Mouse (Mus musculus) MEL (cell line): ENCODE results near the gene Ggta1. TPM values are rescaled to one million over a fixed set of nuclear protein-coding genes. Genes with fewer than 3 reads are reported as not detected.

Source experiments
- DNase-seq: peaks from one replicate; pipeline ENCODE4 v3.0.0; 2011; ENCODE audit warnings: low read depth, low spot score
- H3K27ac ChIP-seq: 2 replicates; pipeline ENCODE4 v1.5.1; 2012; ENCODE audit warnings: low read depth, mild to moderate bottlenecking, control low read depth, low read length, moderate library complexity; ENCODE audit not compliant: control insufficient read depth
- H3K27me3 ChIP-seq, 2 experiments: fragments of 150-350 bp in 1 of 2; sonication (generic) in 1 of 2; 2 replicates each; pipeline ENCODE4 v1.6.1; 2012; ENCODE audit warnings: low read length in 2 of 2, mild to moderate bottlenecking in 2 of 2, improper control_type of control experiment in 1 of 2, moderate library complexity in 1 of 2; ENCODE audit not compliant: insufficient read depth in 2 of 2, control insufficient read depth in 1 of 2
- H3K36me3 ChIP-seq, 2 experiments: 2 replicates each; pipeline ENCODE4 v1.6.1; 2012 to 2014; ENCODE audit warnings: low read length in 2 of 2, improper control_type of control experiment in 1 of 2, inconsistent platforms in 1 of 2, mild to moderate bottlenecking in 1 of 2; ENCODE audit not compliant: insufficient read depth in 2 of 2, control insufficient read depth in 1 of 2
- H3K4me1 ChIP-seq, 2 experiments: fragments of 150-350 bp in 1 of 2; sonication (generic) in 1 of 2; 2 replicates each; pipeline ENCODE4 v1.6.1; 2012; ENCODE audit warnings: low read length in 2 of 2, improper control_type of control experiment in 1 of 2, mild to moderate bottlenecking in 1 of 2; ENCODE audit not compliant: insufficient read depth in 2 of 2, control insufficient read depth in 1 of 2
- H3K4me3 ChIP-seq, 2 experiments: fragments of 150-350 bp in 1 of 2; sonication (generic) in 1 of 2; 2 replicates each; pipeline ENCODE4 v1.5.1; 2012; ENCODE audit warnings: low read depth in 2 of 2, low read length in 2 of 2, mild to moderate bottlenecking in 2 of 2, moderate library complexity in 2 of 2, control low read depth in 1 of 2, improper control_type of control experiment in 1 of 2; ENCODE audit not compliant: control insufficient read depth in 1 of 2, insufficient read depth in 1 of 2
- H3K79me2 ChIP-seq: 2 replicates; pipeline ENCODE4 v1.6.1; 2012; ENCODE audit warnings: mild to moderate bottlenecking, low read length, moderate library complexity; ENCODE audit not compliant: control insufficient read depth, poor library complexity, insufficient read depth
- H3K9ac ChIP-seq: 2 replicates; pipeline ENCODE4 v1.6.1; 2012; ENCODE audit warnings: low read depth, mild to moderate bottlenecking, control low read depth, low read length, moderate library complexity; ENCODE audit not compliant: control insufficient read depth, poor library complexity, severe bottlenecking
- H3K9me3 ChIP-seq: fragments of 150-350 bp; sonication (generic); replicated peaks from 2 replicates; pipeline ENCODE4 v1.6.1; 2012; ENCODE audit warnings: mild to moderate bottlenecking, low read length, improper control_type of control experiment, moderate library complexity; ENCODE audit not compliant: insufficient read depth
- BHLHE40 ChIP-seq: IDR thresholded peaks from 2 replicates; pipeline ENCODE4 v1.6.1; 2012; ENCODE audit warnings: low read depth, mild to moderate bottlenecking, inconsistent platforms, low read length, improper control_type of control experiment, borderline replicate concordance
- ELF1 ChIP-seq: IDR thresholded peaks from 2 replicates; pipeline ENCODE4 v1.6.1; 2014; ENCODE audit warnings: low read depth, mild to moderate bottlenecking, inconsistent platforms, low read length, improper control_type of control experiment, moderate library complexity
- EP300 ChIP-seq, 2 experiments: IDR thresholded peaks; 2 replicates each; pipeline ENCODE4 v1.6.1; 2011; ENCODE audit warnings: improper control_type of control experiment in 2 of 2, low read length in 2 of 2, low read depth in 1 of 2, mild to moderate bottlenecking in 1 of 2
- GATA1 ChIP-seq: IDR thresholded peaks from 2 replicates; pipeline ENCODE4 v1.6.1; 2011; ENCODE audit warnings: low read depth, low read length, improper control_type of control experiment
- KAT2A ChIP-seq: conservative IDR thresholded peaks from 2 replicates; pipeline ENCODE4 v1.6.1; 2012; ENCODE audit warnings: low read depth, low read length, improper control_type of control experiment, inconsistent platforms
- MAFK ChIP-seq: IDR thresholded peaks from 2 replicates; pipeline ENCODE4 v1.6.1; 2011; ENCODE audit warnings: low read depth, mild to moderate bottlenecking, low read length, improper control_type of control experiment, borderline replicate concordance
- MAX ChIP-seq: IDR thresholded peaks from 2 replicates; pipeline ENCODE4 v1.6.1; 2011; ENCODE audit warnings: low read length, improper control_type of control experiment
- MAZ ChIP-seq: IDR thresholded peaks from 2 replicates; pipeline ENCODE4 v1.6.1; 2012; ENCODE audit warnings: low read depth, mild to moderate bottlenecking, inconsistent platforms, low read length, improper control_type of control experiment
- MEF2A ChIP-seq: IDR thresholded peaks from 2 replicates; pipeline ENCODE4 v1.6.1; 2014; ENCODE audit warnings: low read depth, mild to moderate bottlenecking, inconsistent platforms, low read length, improper control_type of control experiment; ENCODE audit not compliant: poor library complexity, insufficient replicate concordance, severe bottlenecking; ENCODE audit errors: extremely low read depth
- MYB ChIP-seq: IDR thresholded peaks from 2 replicates; pipeline ENCODE4 v1.6.1; 2011; ENCODE audit warnings: mild to moderate bottlenecking, low read depth, low read length, improper control_type of control experiment
- MYC ChIP-seq: IDR thresholded peaks from 2 replicates; pipeline ENCODE4 v1.6.1; 2011; ENCODE audit warnings: low read depth, mild to moderate bottlenecking, low read length, improper control_type of control experiment, moderate library complexity
- NRF1 ChIP-seq: IDR thresholded peaks from 2 replicates; pipeline ENCODE4 v1.6.1; 2014; ENCODE audit warnings: low read depth, mild to moderate bottlenecking, inconsistent platforms, low read length, improper control_type of control experiment, moderate library complexity; ENCODE audit not compliant: poor library complexity, insufficient read depth, severe bottlenecking
- POLR2AphosphoS2 ChIP-seq: IDR thresholded peaks from 2 replicates; pipeline ENCODE4 v1.6.1; 2011; ENCODE audit warnings: low read length, improper control_type of control experiment
- TCF12 ChIP-seq: IDR thresholded peaks from 2 replicates; pipeline ENCODE4 v1.6.1; 2014; ENCODE audit warnings: low read depth, mild to moderate bottlenecking, inconsistent platforms, low read length, improper control_type of control experiment, moderate library complexity
- USF1 ChIP-seq: IDR thresholded peaks from 2 replicates; pipeline ENCODE4 v1.6.1; 2014; ENCODE audit warnings: low read depth, mild to moderate bottlenecking, inconsistent platforms, low read length, improper control_type of control experiment, moderate library complexity
- polyA plus RNA-seq, 2 experiments: library from polyadenylated mRNA; stranded (reverse) in 1 of 2; unstranded in 1 of 2; fragments of >175 nt in 1 of 2; fragments of >200 nt in 1 of 2; gene quantifications; 2 replicates each; pipeline versions ENCODE4 v1.2.1 to v1.2.4; 2012; ENCODE audit warnings: low replicate concordance in 2 of 2, low read depth in 1 of 2; ENCODE audit not compliant: insufficient read length in 2 of 2, insufficient read depth in 1 of 2, missing spikeins in 1 of 2
- total RNA-seq: library from RNA; depleted of rRNA; stranded (reverse); fragments of 300-350 nt; gene quantifications from 2 replicates; pipeline ENCODE4 v1.2.3, GENCODE M21; 2012

The Ggta1 gene
- total and polyA plus RNA-seq, 3 experiments = 29.2 to 30.7 TPM; not detected in 1

GRCm38 (mm10) chr2:35491151-35491550 lies 28.1 kb upstream of the Ggta1 start:
- Histone ChIP-seq H3K9ac (no peak overlapping the region), H3K36me3 (no peaks in the 10 kb centered on the region), H3K4me1 (peaks cover 0 to 3% of the 10 kb centered on the region in 2 experiments; a peak in 1 of 4 replicates), H3K27ac (no peak overlapping the region), H3K4me3 (no peak overlapping the region), H3K27me3 (no peaks in the 10 kb centered on the region), H3K79me2 (no peaks in the 10 kb centered on the region), H3K9me3 (no peaks in the 10 kb centered on the region)
- DNase-seq = no peak
- no peak for TF ChIP-seq NRF1
- no peak for TF ChIP-seq USF1
- TF ChIP-seq MEF2A = no peak
- TF ChIP-seq ELF1 = no peak
- no peak for TF ChIP-seq MYB
- no peak for TF ChIP-seq POLR2AphosphoS2
- no peak for TF ChIP-seq GATA1
- no peak for TF ChIP-seq MAX
- TF ChIP-seq KAT2A = no peak
- TF ChIP-seq MAFK = no peak
- no peak for TF ChIP-seq TCF12
- TF ChIP-seq EP300 (IDR thresholded peaks at IDR 0.05; ENCODE audit: low read depth in 1 of 2, low read length in 2 of 2) = no peak
- TF ChIP-seq BHLHE40 = no peak
- no peak for TF ChIP-seq MAZ

GRCm38 (mm10) chr2:35490458-35491111 lies 27.6 kb upstream of the Ggta1 start:
- Histone ChIP-seq H3K4me3 (no peak overlapping the region), H3K27ac (no peak overlapping the region), H3K4me1 (peaks cover 0 to 3% of the 10 kb centered on the region in 2 experiments; a peak in 1 of 4 replicates), H3K9me3 (no peaks in the 10 kb centered on the region), H3K9ac (no peak overlapping the region), H3K79me2 (no peaks in the 10 kb centered on the region), H3K27me3 (no peaks in the 10 kb centered on the region), H3K36me3 (no peaks in the 10 kb centered on the region)
- no peak for DNase-seq
- TF ChIP-seq MAFK = 0 out of 2 replicates have a peak, but pooled peaks have one; percentile 27
- no peak for TF ChIP-seq MYC
